Comparison of ENCODE assay signal across 8 mouse cellular contexts in the genomic region with DNA sequence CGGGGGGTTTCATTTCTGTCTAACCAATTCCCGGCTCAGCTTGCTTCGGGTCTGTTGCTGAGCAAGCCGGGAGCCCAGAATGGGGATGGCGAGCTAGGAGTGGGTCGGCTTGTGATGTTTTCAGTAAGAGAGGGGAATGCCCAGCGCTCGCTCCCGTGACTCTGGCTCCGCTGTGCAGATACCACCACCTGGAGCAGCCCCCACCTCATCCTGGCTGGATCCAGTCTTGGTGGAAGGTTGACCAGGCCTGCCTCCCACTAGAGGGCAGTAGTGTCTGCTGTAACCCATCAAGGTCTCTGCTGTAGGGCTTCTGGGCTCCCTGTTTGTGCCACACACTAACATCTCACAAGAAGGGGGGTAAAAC. TPM values are rescaled to one million over a fixed set of nuclear protein-coding genes. Genes with fewer than 3 reads are reported as not detected.
DNase-seq lines count a peak whose midpoint lies in the region; TF ChIP-seq lines count a peak whose summit lies in the region.

No protein-coding gene starts in this region.

- H3K9me3 ChIP-seq in hindbrain, embryonic 10.5 days = no peaks in the 10 kb centered on the region

- peak overlapping the region; percentile 49 for H3K4me3 ChIP-seq in cerebellum, adult 2 months (replicated peaks; ENCODE audit: insufficient read depth, low read depth, low read length)
- H3K4me3 ChIP-seq in hindbrain, embryonic 10.5 days = peak overlapping the region; percentile 50

- peak; percentile 90 for DNase-seq in NIH3T3 (ENCODE audit: low read depth)
- DNase-seq in cerebellum, adult 2 months = peak; percentile 86 to 89
- DNase-seq in frontal cortex, adult 2 months (ENCODE audit: extremely low spot score in 1 of 2, low spot score in 1 of 2) = peak; percentile 63 to 90
- DNase-seq in hindbrain, embryonic 10.5 days (ENCODE audit: low spot score) = peak; percentile 84
- peak; percentile 81 to 88 for DNase-seq in layer of hippocampus, postnatal 14 days (ENCODE audit: low spot score in 2 of 2)
- DNase-seq in lung, postnatal 10 days = peak; percentile 88
- peak; percentile 90 for DNase-seq in retina, postnatal 1 day
- DNase-seq in urinary bladder, adult 2 months (ENCODE audit: low spot score) = peak; percentile 51

- H3K27ac ChIP-seq in cerebellum, adult 2 months (ENCODE audit: insufficient read depth, low read length) = peak overlapping the region; percentile 83
- H3K27ac ChIP-seq in hindbrain, embryonic 10.5 days = peak overlapping the region; percentile 80

- WGBS in cerebellum, adult 2 months = under 1% methylated on average over 10 of the region's 10 CpGs
- 6% methylated on average over 10 of the region's 10 CpGs for WGBS in hindbrain, embryonic 10.5 days

- peaks cover 11% of the 10 kb centered on the region for H3K4me1 ChIP-seq in cerebellum, adult 2 months (ENCODE audit: control insufficient read depth, insufficient read depth, low read length)
- H3K4me1 ChIP-seq in hindbrain, embryonic 10.5 days (replicated peaks) = peaks cover 16% of the 10 kb centered on the region

- peak; percentile 96 for TF ChIP-seq CTCF in cerebellum, adult 2 months (IDR thresholded peaks at IDR 0.05; ENCODE audit: borderline replicate concordance, insufficient read depth, low read depth, low read length)

- no peaks in the 10 kb centered on the region for H3K27me3 ChIP-seq in cerebellum, adult 2 months (ENCODE audit: control insufficient read depth, insufficient read depth, low read length)
- H3K27me3 ChIP-seq in hindbrain, embryonic 10.5 days (ENCODE audit: insufficient read depth, poor library complexity, severe bottlenecking) = no peaks in the 10 kb centered on the region

- no peaks in the 10 kb centered on the region for H3K36me3 ChIP-seq in hindbrain, embryonic 10.5 days

- TF ChIP-seq POLR2A in cerebellum, adult 2 months (IDR thresholded peaks at IDR 0.05; ENCODE audit: borderline replicate concordance, insufficient read depth, low read length) = no peak

RNA-seq across cellular contexts. Expression of a gene that starts 31.9 kb away (rescaled TPM):
- 69.1 TPM in 2 replicates for polyA plus RNA-seq in cerebellum, adult 2 months (2012; rRNA removed)
- 63.8 and 66.3 TPM in 2 replicates for polyA plus RNA-seq in frontal cortex, adult 2 months (2012; rRNA removed)
- 38.3 and 44.1 TPM in 2 replicates for polyA plus RNA-seq in hindbrain, embryonic 10.5 days (2016; fragmentation: Nextera tagmentation; extraction: Ambion mirVana)
- 10 to 100 TPM; 60.1 to 60.7 TPM for total RNA-seq in layer of hippocampus, postnatal 14 days (2021)
- polyA plus RNA-seq in urinary bladder, adult 2 months (2012; rRNA removed) = 77.6 and 80.5 TPM in 2 replicates

Comparison
In these comparisons a context has a peak if more than half of its experiments do, and no peak if none do; other contexts are left out.
1. Peak in every context shown above with its lines: DNase-seq, H3K4me3 ChIP-seq and H3K27ac ChIP-seq.